Mouse (Mus musculus): ENCODE measurements around the gene Syt2. TPM values are rescaled to one million over a fixed set of nuclear protein-coding genes. Genes with fewer than 3 reads are reported as not detected.

Syt2 gene
- total and polyA plus RNA-seq, 2 experiments from 2014 or later = 6.2 to 19.0 TPM

DNA sequence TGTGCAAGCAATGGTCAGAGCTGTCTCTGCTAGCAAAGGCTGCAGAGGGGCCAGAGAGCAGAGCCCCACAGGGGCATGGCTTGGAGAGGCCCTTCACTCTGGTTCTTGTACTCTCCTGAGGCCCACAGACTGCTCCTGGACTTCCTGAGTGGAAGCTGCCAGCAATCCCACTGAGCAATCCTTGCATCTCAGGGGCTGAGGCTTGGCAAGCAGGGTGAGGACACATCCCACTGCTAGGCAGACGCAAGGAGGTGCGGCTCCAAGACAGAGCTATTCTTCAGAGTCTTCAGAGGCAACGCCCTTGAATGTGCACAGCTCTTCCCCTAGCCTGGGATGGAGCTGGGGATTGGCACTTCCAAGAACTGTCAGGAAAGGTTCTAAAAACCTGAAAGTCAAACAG, 110.8 kb downstream of the Syt2 start:
- no peaks in the 10 kb centered on the region for H3K27me3 ChIP-seq (ENCODE audit: insufficient read depth, low read length)
- DNase-seq (ENCODE audit: low spot score) = no peak
- ATAC-seq (ENCODE audit: low FRiP score) = no peak
- no peak for TF ChIP-seq CTCF (IDR thresholded peaks at IDR 0.05)
- H3K9me3 ChIP-seq (ENCODE audit: low read length) = no peaks in the 10 kb centered on the region
- no peaks in the 10 kb centered on the region for H3K4me1 ChIP-seq (ENCODE audit: insufficient read depth, low read length)
- 68% methylated on average over 3 of the region's 3 CpGs for WGBS
- peaks cover 17% of the 10 kb centered on the region; the same call in 1 of the 2 replicates for H3K36me3 ChIP-seq (ENCODE audit: insufficient read depth, low read length)
- H3K4me3 ChIP-seq (ENCODE audit: low read depth, low read length) = no peak overlapping the region
- H3K4me2 ChIP-seq (ENCODE audit: low read depth, low read length, poor library complexity, severe bottlenecking) = no peak overlapping the region
- H3K27ac ChIP-seq (ENCODE audit: low read depth, low read length) = no peak overlapping the region
- no peak overlapping the region for H3K9ac ChIP-seq (replicated peaks; ENCODE audit: low read length, poor library complexity, severe bottlenecking)

DNA sequence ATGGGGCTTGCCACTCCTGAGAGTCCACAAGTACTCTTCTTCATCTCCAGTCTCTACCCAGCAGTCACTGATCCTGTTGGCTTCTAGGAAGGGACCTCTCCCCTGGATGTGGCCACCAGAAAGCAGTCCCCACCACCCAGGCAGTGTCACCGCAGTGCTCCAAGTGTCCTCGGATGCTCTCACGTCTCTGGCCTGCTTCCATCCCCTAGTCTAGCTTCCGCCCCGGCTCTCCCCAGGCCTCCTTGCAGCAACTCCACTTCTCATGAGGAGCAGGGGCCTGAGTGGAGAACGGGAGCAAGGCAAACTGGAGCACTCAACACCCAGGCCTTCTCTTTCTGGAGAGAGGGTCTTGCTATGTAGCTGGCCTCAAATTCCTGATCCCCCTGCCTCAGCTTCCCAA, 112.7 kb downstream of the Syt2 start:
- H3K9me3 ChIP-seq (ENCODE audit: low read length) = no peaks in the 10 kb centered on the region
- no peak overlapping the region for H3K27ac ChIP-seq (ENCODE audit: low read depth, low read length)
- ATAC-seq (ENCODE audit: low FRiP score) = no peak
- H3K4me3 ChIP-seq (ENCODE audit: low read depth, low read length) = no peak overlapping the region
- no peak for DNase-seq (ENCODE audit: low spot score)
- 88% methylated on average over 6 of the region's 6 CpGs for WGBS
- H3K27me3 ChIP-seq (ENCODE audit: insufficient read depth, low read length) = no peaks in the 10 kb centered on the region
- TF ChIP-seq CTCF (IDR thresholded peaks at IDR 0.05) = no peak
- H3K4me2 ChIP-seq (ENCODE audit: low read depth, low read length, poor library complexity, severe bottlenecking) = no peak overlapping the region
- H3K9ac ChIP-seq (replicated peaks; ENCODE audit: low read length, poor library complexity, severe bottlenecking) = no peak overlapping the region
- peaks cover 17% of the 10 kb centered on the region; the same call in 1 of the 2 replicates for H3K36me3 ChIP-seq (ENCODE audit: insufficient read depth, low read length)
- H3K4me1 ChIP-seq (ENCODE audit: insufficient read depth, low read length) = no peaks in the 10 kb centered on the region

DNA sequence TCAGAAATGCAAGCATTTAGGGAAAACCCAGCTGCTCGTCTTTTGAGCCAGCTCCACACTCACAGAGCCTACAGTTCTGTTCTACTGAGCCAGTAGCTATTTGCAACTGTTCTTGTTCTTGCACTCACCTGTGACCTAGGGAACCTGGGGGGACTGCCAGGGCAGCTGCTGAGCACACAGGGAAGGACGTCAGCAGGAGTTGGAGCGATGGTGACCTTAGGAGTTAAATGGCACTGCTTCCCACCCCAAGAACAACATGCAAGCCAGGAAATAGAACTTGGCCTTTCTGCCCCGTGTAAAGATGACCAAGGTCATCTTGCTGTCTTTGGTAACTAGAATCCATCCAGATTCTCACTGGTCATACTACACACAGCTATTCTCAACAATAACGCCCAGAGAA, 114.2 kb downstream of the Syt2 start:
- Histone ChIP-seq H3K27me3 (ENCODE audit: insufficient read depth, low read length) (no peaks in the 10 kb centered on the region), H3K9ac (replicated peaks; ENCODE audit: low read length, poor library complexity, severe bottlenecking) (no peak overlapping the region), H3K36me3 (ENCODE audit: insufficient read depth, low read length) (peaks cover 19% of the 10 kb centered on the region), H3K9me3 (ENCODE audit: low read length) (no peaks in the 10 kb centered on the region), H3K4me2 (ENCODE audit: low read depth, low read length, poor library complexity, severe bottlenecking) (no peak overlapping the region), H3K4me1 (ENCODE audit: insufficient read depth, low read length) (no peaks in the 10 kb centered on the region), H3K4me3 (ENCODE audit: low read depth, low read length) (no peak overlapping the region), H3K27ac (ENCODE audit: low read depth, low read length) (no peak overlapping the region)
- ATAC-seq (ENCODE audit: low FRiP score) (no peak), DNase-seq (ENCODE audit: low spot score) (no peak)
- TF ChIP-seq CTCF (IDR thresholded peaks at IDR 0.05) = no peak
- WGBS = 84% methylated on average over 5 of the region's 5 CpGs

DNA sequence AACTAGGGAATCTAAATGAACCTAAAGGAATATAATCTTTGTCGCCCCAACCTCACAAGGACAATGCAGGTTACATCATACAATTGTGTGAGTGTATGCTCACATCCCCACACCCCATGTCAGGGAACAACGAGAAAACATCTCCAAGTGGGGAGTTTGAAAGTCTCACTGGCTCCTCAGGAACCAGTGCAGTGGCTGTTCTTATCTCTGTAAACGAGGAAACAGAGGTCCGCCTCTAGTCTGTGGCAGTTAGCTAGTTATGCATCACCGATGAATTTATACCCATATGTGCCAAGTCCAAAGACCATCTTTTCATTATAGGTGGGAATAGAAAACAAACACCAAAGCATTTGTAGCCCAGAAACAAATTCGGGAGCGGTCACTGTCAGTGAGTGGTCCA, 115.1 kb downstream of the Syt2 start:
- DNase-seq (ENCODE audit: low spot score) (no peak), ATAC-seq (ENCODE audit: low FRiP score) (no peak)
- no peak overlapping the region for H3K4me3 ChIP-seq (ENCODE audit: low read depth, low read length)
- H3K4me1 ChIP-seq (ENCODE audit: insufficient read depth, low read length) = no peaks in the 10 kb centered on the region
- no peaks in the 10 kb centered on the region for H3K9me3 ChIP-seq (ENCODE audit: low read length)
- WGBS = 94% methylated on average over 7 of the region's 7 CpGs
- H3K4me2 ChIP-seq (ENCODE audit: low read depth, low read length, poor library complexity, severe bottlenecking) = no peak overlapping the region
- H3K36me3 ChIP-seq (ENCODE audit: insufficient read depth, low read length) = peaks cover 23% of the 10 kb centered on the region
- no peak for TF ChIP-seq CTCF (IDR thresholded peaks at IDR 0.05)
- H3K27me3 ChIP-seq (ENCODE audit: insufficient read depth, low read length) = no peaks in the 10 kb centered on the region
- H3K9ac ChIP-seq (replicated peaks; ENCODE audit: low read length, poor library complexity, severe bottlenecking) = no peak overlapping the region
- no peak overlapping the region for H3K27ac ChIP-seq (ENCODE audit: low read depth, low read length)

DNA sequence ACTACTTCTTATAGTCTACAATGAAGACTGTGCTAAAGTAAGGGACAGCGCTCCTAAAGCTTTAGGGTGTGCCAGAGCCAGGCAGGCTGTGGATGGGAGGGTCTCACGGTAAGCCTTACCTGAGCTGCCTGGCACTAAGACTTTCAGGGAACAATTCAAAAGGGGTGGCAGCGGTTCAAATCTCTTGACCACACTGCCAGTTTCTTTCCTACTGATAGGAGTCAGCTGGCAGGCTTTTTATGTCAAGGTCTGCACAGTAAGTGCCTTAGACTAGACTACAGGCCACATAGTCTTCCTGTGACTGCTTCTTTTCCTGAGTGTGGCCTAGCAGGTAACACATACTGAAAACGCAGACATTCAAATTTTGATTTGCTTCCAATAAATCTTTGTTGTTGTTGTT, 116.8 kb downstream of the Syt2 start:
- Histone ChIP-seq H3K4me2 (ENCODE audit: low read depth, low read length, poor library complexity, severe bottlenecking) (no peak overlapping the region), H3K27me3 (ENCODE audit: insufficient read depth, low read length) (no peaks in the 10 kb centered on the region), H3K9me3 (ENCODE audit: low read length) (no peaks in the 10 kb centered on the region), H3K27ac (ENCODE audit: low read depth, low read length) (no peak overlapping the region), H3K4me3 (ENCODE audit: low read depth, low read length) (no peak overlapping the region), H3K36me3 (ENCODE audit: insufficient read depth, low read length) (peaks cover 23% of the 10 kb centered on the region), H3K4me1 (ENCODE audit: insufficient read depth, low read length) (no peaks in the 10 kb centered on the region), H3K9ac (replicated peaks; ENCODE audit: low read length, poor library complexity, severe bottlenecking) (no peak overlapping the region)
- ATAC-seq (ENCODE audit: low FRiP score) = no peak
- no peak for TF ChIP-seq CTCF (IDR thresholded peaks at IDR 0.05)
- no peak for DNase-seq (ENCODE audit: low spot score)
- 94% methylated on average over 4 of the region's 4 CpGs for WGBS

DNA sequence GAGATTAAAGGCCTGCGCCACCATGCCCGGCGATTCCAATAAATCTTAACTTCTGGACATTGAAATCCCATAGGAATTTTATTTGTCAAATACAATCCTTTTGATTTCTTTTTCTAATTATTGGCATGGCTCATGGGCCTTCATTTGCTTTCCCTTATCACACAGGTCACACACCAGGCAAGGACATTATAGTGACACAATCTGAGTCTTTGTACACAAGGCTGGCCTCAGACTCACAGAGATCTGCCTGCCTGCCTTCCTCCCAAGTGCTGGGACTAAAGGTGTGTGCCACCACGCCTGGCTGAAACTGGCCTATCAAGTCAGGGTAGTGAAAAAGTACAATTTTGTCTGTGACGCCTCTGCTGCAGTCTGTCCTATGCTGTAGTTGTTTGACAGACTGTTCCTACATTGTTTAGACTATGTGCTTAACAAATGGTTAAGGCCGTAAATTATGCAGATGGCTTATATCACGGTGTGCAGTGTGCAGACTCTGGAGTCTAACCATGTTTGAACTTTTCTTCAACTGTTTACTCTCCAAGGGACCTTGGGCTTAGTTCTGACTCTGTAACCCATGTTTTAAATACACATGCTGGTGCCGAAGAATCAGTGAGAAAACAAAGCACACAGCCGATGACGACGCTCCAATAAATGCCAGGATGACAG, 117.4 kb downstream of the Syt2 start:
- Histone ChIP-seq H3K4me1 (ENCODE audit: insufficient read depth, low read length) (no peaks in the 10 kb centered on the region), H3K36me3 (ENCODE audit: insufficient read depth, low read length) (peaks cover 27% of the 10 kb centered on the region), H3K9ac (replicated peaks; ENCODE audit: low read length, poor library complexity, severe bottlenecking) (no peak overlapping the region), H3K4me2 (ENCODE audit: low read depth, low read length, poor library complexity, severe bottlenecking) (no peak overlapping the region), H3K27ac (ENCODE audit: low read depth, low read length) (no peak overlapping the region), H3K27me3 (ENCODE audit: insufficient read depth, low read length) (no peaks in the 10 kb centered on the region), H3K4me3 (ENCODE audit: low read depth, low read length) (no peak overlapping the region), H3K9me3 (ENCODE audit: low read length) (no peaks in the 10 kb centered on the region)
- no peak for TF ChIP-seq CTCF (IDR thresholded peaks at IDR 0.05)
- 87% methylated on average over 11 of the region's 11 CpGs for WGBS
- DNase-seq (ENCODE audit: low spot score) (no peak), ATAC-seq (ENCODE audit: low FRiP score) (no peak)

Data from midbrain, postnatal 0 days (tissue).